Mouse (Mus musculus) CH12.LX (cell line): ENCODE data around the gene Gm5741.

ENCODE experiments used
- CTCF ChIP-seq, 2 experiments: IDR thresholded peaks in 1 of 2; conservative IDR thresholded peaks in 1 of 2; 2 replicates each; pipeline ENCODE4 v1.5.1; 2011 to 2012; ENCODE audit warnings: low read depth in 2 of 2, low read length in 2 of 2, improper control_type of control experiment in 1 of 2, inconsistent platforms in 1 of 2, mild to moderate bottlenecking in 1 of 2, moderate library complexity in 1 of 2
- HCFC1 ChIP-seq: IDR thresholded peaks from 2 replicates; pipeline ENCODE4 v1.6.1; 2012; ENCODE audit warnings: low read depth, mild to moderate bottlenecking, inconsistent platforms, low read length, improper control_type of control experiment
- MAFK ChIP-seq: IDR thresholded peaks from 2 replicates; pipeline ENCODE4 v1.6.1; 2011; ENCODE audit warnings: low read length, improper control_type of control experiment; ENCODE audit not compliant: insufficient replicate concordance
- MAZ ChIP-seq: IDR thresholded peaks from 2 replicates; pipeline ENCODE4 v1.6.1; 2012; ENCODE audit warnings: low read depth, mild to moderate bottlenecking, inconsistent platforms, low read length, improper control_type of control experiment, moderate library complexity
- MYC ChIP-seq: IDR thresholded peaks from 2 replicates; pipeline ENCODE4 v1.6.1; 2011; ENCODE audit warnings: low read depth, mild to moderate bottlenecking, improper control_type of control experiment, low read length
- NELFE ChIP-seq: IDR thresholded peaks from 2 replicates; pipeline ENCODE4 v1.6.1; 2011; ENCODE audit warnings: low read depth, low read length, improper control_type of control experiment
- POLR2A ChIP-seq: IDR thresholded peaks from 2 replicates; pipeline ENCODE4 v1.6.1; 2011; ENCODE audit warnings: low read depth, mild to moderate bottlenecking, improper control_type of control experiment, low read length
- SIN3A ChIP-seq: IDR thresholded peaks from 2 replicates; pipeline ENCODE4 v1.6.1; 2012; ENCODE audit warnings: low read length, improper control_type of control experiment, inconsistent platforms
- TCF12 ChIP-seq: IDR thresholded peaks from 2 replicates; pipeline ENCODE4 v1.6.1; 2014; ENCODE audit warnings: low read depth, mild to moderate bottlenecking, inconsistent platforms, low read length, improper control_type of control experiment
- UBTF ChIP-seq: IDR thresholded peaks from 2 replicates; pipeline ENCODE4 v1.6.1; 2012; ENCODE audit warnings: low read depth, mild to moderate bottlenecking, inconsistent platforms, low read length, improper control_type of control experiment, moderate library complexity
- ZNF384 ChIP-seq: IDR thresholded peaks from 2 replicates; pipeline ENCODE4 v1.6.1; 2012; ENCODE audit warnings: low read depth, low read length, improper control_type of control experiment, inconsistent platforms

- peak; percentile 68 for TF ChIP-seq NELFE
- no peak for TF ChIP-seq POLR2A
- no peak for TF ChIP-seq HCFC1
- peak; percentile 68; the same call in 1 of the 2 replicates for TF ChIP-seq MYC
- TF ChIP-seq MAZ = no peak
- no peak for TF ChIP-seq UBTF
- TF ChIP-seq MAFK = no peak
- peak; percentile 95 to 98 for TF ChIP-seq CTCF (conservative IDR thresholded peaks at IDR 0.05 in 1 of 2, IDR thresholded peaks at IDR 0.05 in 1 of 2; ENCODE audit: low read depth in 2 of 2, low read length in 2 of 2)
- TF ChIP-seq SIN3A = no peak
- TF ChIP-seq ZNF384 = no peak
- TF ChIP-seq TCF12 = 0 out of 2 replicates have a peak, but pooled peaks have one; percentile 32
Observed at GRCm38 (mm10) chr8:85076993-85077392, 9.2 kb upstream of the Gm5741 start.
